Mouse (Mus musculus) megakaryocyte, embryonic 14.5 days (primary cell): ENCODE data around the gene Mylpf.

Source experiments
- FLI1 ChIP-seq: IDR thresholded peaks from 2 replicates; pipeline ENCODE4 v1.6.1; 2012; ENCODE audit warnings: low read length, inconsistent platforms, mixed read lengths
- GATA1 ChIP-seq: IDR thresholded peaks from 3 replicates; pipeline ENCODE4 v1.6.1; 2012; ENCODE audit warnings: mixed read lengths, low read length, inconsistent platforms, borderline replicate concordance

GRCm38 (mm10) chr7:127231376-127231775 is 22.7 kb downstream of the Mylpf start:
- TF ChIP-seq GATA1 (no peak), FLI1 (no peak)
